Mouse (Mus musculus) liver, embryonic 14.5 days (tissue): ENCODE data around the gene Rps27a. TPM values are rescaled to one million over a fixed set of nuclear protein-coding genes. Genes with fewer than 3 reads are reported as not detected.

Experiments used
- ATAC-seq: fragments of 200-750 bp; cut with Nextera tagmentation; 2 replicates; pipeline ENCODE4 v1.8.0; 2017; ENCODE audit warnings: moderate number of reproducible peaks, mild to moderate bottlenecking, moderate library complexity; ENCODE audit not compliant: insufficient read depth
- DNase-seq, 3 experiments: peaks; one replicate each; pipeline ENCODE4 v3.0.0-alpha.2; 2012 to 2013; ENCODE audit warnings: low read depth in 3 of 3, low spot score in 3 of 3
- H3K27ac ChIP-seq: fragments of 300-500 bp; sonication (generic); 2 replicates; pipeline ENCODE4 v1.5.1; 2014; ENCODE audit warnings: moderate library complexity, mild to moderate bottlenecking, control low read depth, inconsistent platforms
- H3K27me3 ChIP-seq: fragments of 300-500 bp; sonication (generic); 2 replicates; pipeline ENCODE4 v1.6.1; 2014; ENCODE audit warnings: mild to moderate bottlenecking, low read length, moderate library complexity; ENCODE audit not compliant: control insufficient read depth, insufficient read depth
- H3K36me3 ChIP-seq: fragments of 300-500 bp; sonication (generic); replicated peaks from 2 replicates; pipeline ENCODE4 v1.6.1; 2014; ENCODE audit warnings: low read depth; ENCODE audit not compliant: control insufficient read depth, insufficient read depth
- H3K4me1 ChIP-seq, 2 experiments: fragments of 200-500 bp in 1 of 2; fragments of 300-500 bp in 1 of 2; sonication (generic) in 1 of 2; replicated peaks; 2 replicates each; pipeline ENCODE4 v1.6.1; 2012 to 2014; ENCODE audit warnings: antibody characterized with exemption in 1 of 2, inconsistent platforms in 1 of 2, low read length in 1 of 2; ENCODE audit not compliant: control insufficient read depth in 2 of 2, insufficient read depth in 2 of 2
- H3K4me2 ChIP-seq: fragments of 300-500 bp; sonication (generic); 2 replicates; pipeline ENCODE4 v1.6.1; 2014; ENCODE audit warnings: low read depth, mild to moderate bottlenecking, control low read depth, moderate library complexity
- H3K4me3 ChIP-seq, 2 experiments: fragments of 200-500 bp in 1 of 2; fragments of 300-500 bp in 1 of 2; sonication (generic) in 1 of 2; 2 replicates each; pipeline ENCODE4 v1.5.1; 2012 to 2014; ENCODE audit warnings: low read depth in 2 of 2, low read length in 2 of 2, mild to moderate bottlenecking in 2 of 2, control low read depth in 1 of 2, inconsistent platforms in 1 of 2, moderate library complexity in 1 of 2; ENCODE audit not compliant: insufficient read depth in 1 of 2
- H3K9ac ChIP-seq: fragments of 300-500 bp; sonication (generic); replicated peaks from 2 replicates; pipeline ENCODE4 v1.6.1; 2014; ENCODE audit warnings: mild to moderate bottlenecking, control low read depth, moderate library complexity
- H3K9me3 ChIP-seq: fragments of 300-500 bp; sonication (generic); 2 replicates; pipeline ENCODE4 v1.6.1; 2016; ENCODE audit warnings: low read length, mixed read lengths; ENCODE audit not compliant: control insufficient read depth
- CTCF ChIP-seq: IDR thresholded peaks from 2 replicates; pipeline ENCODE4 v1.5.1; 2016; ENCODE audit warnings: antibody characterized with exemption, low read depth, control low read depth
- EP300 ChIP-seq: IDR thresholded peaks from 2 replicates; pipeline ENCODE4 v1.6.1; 2016; ENCODE audit warnings: antibody characterized with exemption, low read depth
- WGBS: fragments of 180-500 bp; shearing (Covaris S2); extraction: QIAGEN DNeasy Blood & Tissue Kit; methylation state at CpG from one replicate; pipeline ENCODE4 v1.1.7; 2014; ENCODE audit not compliant: insufficient replicate concordance; 5-methylcytosine and 5-hydroxymethylcytosine counted together
- polyA plus RNA-seq, 2 experiments: library from polyadenylated mRNA; depleted of rRNA in 1 of 2; stranded (reverse) in 1 of 2; unstranded in 1 of 2; fragments of >200 nt; fragmentation: Nextera tagmentation in 1 of 2; extraction: Ambion mirVana in 1 of 2; gene quantifications; 2 replicates each; pipeline versions ENCODE4 v1.2.1 to v1.2.3; 2012 to 2014

Rps27a gene
- polyA plus RNA-seq, 2 experiments: 902 to 1,164 TPM

DNA sequence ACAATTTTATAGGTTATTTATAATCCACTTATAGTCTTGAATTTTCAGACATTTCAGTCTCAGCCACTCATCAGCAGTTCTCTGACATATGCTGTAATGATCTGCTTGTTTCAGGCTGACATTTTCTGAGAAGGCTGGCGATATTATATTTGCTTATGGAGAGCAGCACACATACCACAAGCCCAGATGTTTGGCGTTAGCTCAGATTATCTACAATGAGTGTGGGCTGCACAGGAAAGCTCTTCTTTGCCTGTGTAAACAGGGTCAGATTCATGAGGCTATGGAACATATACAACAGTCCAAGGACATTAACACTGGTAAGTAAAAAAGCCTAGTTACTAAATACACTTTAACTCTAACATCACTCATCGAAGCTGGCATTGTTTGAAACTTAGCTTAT is 23.6 kb upstream of the Rps27a start:
- H3K9me3 ChIP-seq: no peaks in the 10 kb centered on the region

DNA sequence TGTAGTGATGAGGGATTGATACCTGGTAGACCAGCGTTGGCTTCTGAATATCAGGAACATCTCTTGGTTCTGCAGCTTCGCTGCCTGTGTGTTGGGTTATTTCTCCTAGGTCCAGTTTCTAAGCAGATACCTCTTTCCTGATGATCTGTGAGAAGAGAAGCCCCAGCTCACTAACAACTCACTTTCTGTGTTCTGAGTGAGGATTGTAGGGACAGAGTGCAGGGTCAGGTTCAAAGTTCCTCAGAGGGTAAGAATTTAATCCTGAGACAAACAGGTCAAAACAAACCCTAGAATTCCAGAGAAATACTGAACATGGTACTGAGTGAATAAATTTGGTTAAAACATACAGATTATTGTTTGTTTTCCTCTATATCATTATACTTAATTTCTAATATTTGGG is 15.5 kb upstream of the Rps27a start:
- no peak for ATAC-seq
- H3K27ac ChIP-seq: no peak overlapping the region
- no peak for DNase-seq
- no peak overlapping the region for H3K9ac ChIP-seq
- no peaks in the 10 kb centered on the region for H3K27me3 ChIP-seq
- H3K4me1 ChIP-seq: no peaks in the 10 kb centered on the region
- no peaks in the 10 kb centered on the region for H3K9me3 ChIP-seq
- no peak overlapping the region for H3K4me2 ChIP-seq
- no peaks in the 10 kb centered on the region for H3K36me3 ChIP-seq
- TF ChIP-seq EP300 (no peak), CTCF (no peak)
- WGBS: 65% methylated on average over 2 of the region's 2 CpGs
- no peak overlapping the region for H3K4me3 ChIP-seq

More for the DNA sequence above, 23.6 kb upstream of the Rps27a start:
- H3K9ac ChIP-seq: no peak overlapping the region
- no peaks in the 10 kb centered on the region for H3K4me1 ChIP-seq
- no peak overlapping the region for H3K27ac ChIP-seq
- DNase-seq (no peak), ATAC-seq (no peak)
- H3K4me2 ChIP-seq: no peak overlapping the region
- no peak for TF ChIP-seq CTCF
- TF ChIP-seq EP300: no peak
- WGBS: 31% methylated on average over 3 of the region's 3 CpGs
- H3K4me3 ChIP-seq: no peak overlapping the region
- H3K27me3 ChIP-seq: no peaks in the 10 kb centered on the region
- H3K36me3 ChIP-seq: no peaks in the 10 kb centered on the region

DNA sequence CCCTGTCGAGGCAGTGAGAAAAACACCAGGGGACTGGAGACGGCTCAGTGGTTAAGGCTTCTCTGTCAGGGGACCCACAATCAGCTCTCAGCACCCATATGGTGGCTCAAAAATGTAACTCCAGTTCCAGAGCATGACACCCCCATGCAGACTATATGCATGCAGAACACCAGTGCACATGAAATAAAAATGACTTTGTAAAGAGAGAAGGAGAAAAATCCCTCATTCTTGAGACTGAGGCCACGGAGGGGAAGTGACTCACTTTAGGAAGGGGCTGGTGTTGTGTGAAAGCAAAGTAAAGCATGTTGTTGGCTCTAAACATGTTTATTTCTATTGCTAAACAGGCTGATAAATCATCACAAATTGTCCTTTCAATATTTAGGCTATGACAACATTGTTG is 13.1 kb upstream of the Rps27a start:
- ATAC-seq (no peak), DNase-seq (no peak)
- no peak overlapping the region for H3K27ac ChIP-seq
- H3K9me3 ChIP-seq: no peaks in the 10 kb centered on the region
- H3K36me3 ChIP-seq: no peaks in the 10 kb centered on the region
- WGBS: 71% methylated on average over 3 of the region's 3 CpGs
- TF ChIP-seq CTCF (no peak), EP300 (no peak)
- H3K9ac ChIP-seq: no peak overlapping the region
- H3K4me2 ChIP-seq: no peak overlapping the region
- H3K4me3 ChIP-seq: no peak overlapping the region
- H3K4me1 ChIP-seq: no peaks in the 10 kb centered on the region
- H3K27me3 ChIP-seq: no peaks in the 10 kb centered on the region

- Histone ChIP-seq H3K9me3 (no peaks in the 10 kb centered on the region), H3K27me3 (no peaks in the 10 kb centered on the region), H3K9ac (no peak overlapping the region), H3K4me2 (no peak overlapping the region), H3K27ac (no peak overlapping the region), H3K4me1 (no peaks in the 10 kb centered on the region), H3K4me3 (no peak overlapping the region), H3K36me3 (no peaks in the 10 kb centered on the region)
- TF ChIP-seq CTCF (no peak), EP300 (no peak)
- DNase-seq (no peak), ATAC-seq (no peak)
- 71% methylated on average over 9 of the region's 9 CpGs for WGBS
Observed at GRCm38 (mm10) chr11:29560452-29560851, 12.5 kb upstream of the Rps27a start.

DNA sequence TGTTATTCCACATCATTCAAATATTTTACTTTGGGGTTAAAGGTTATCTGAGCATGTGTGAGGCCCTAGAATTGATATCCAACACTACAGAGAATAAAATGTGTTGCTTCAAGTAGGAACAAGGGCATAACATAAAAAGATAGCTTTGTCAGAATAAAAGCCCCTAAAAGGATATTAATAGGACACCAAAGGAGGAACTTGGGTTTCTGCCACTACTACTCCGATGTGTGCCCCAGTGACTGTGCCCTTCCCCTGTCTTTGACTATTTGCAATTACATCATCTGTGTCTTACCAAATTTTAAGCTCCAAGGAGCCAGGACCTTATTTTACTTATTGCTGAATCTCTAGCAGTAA is 1.5 kb upstream of the Rps27a start:
- Histone ChIP-seq H3K4me1 (peaks cover 8 to 13% of the 10 kb centered on the region in 2 experiments), H3K4me3 (no peak overlapping the region), H3K27ac (no peak overlapping the region), H3K36me3 (peaks cover 19% of the 10 kb centered on the region), H3K9ac (no peak overlapping the region), H3K27me3 (no peaks in the 10 kb centered on the region), H3K4me2 (peak overlapping the region; percentile 78), H3K9me3 (no peaks in the 10 kb centered on the region)
- WGBS: 32% methylated on average over 1 of the region's 1 CpGs
- TF ChIP-seq EP300 (no peak), CTCF (no peak; the same call in 1 of the 2 replicates)
- DNase-seq: no peak
- ATAC-seq: no peak
